Mouse (Mus musculus) testis, adult 2 months (tissue): ENCODE measurements around the gene Gm20388. TPM values are rescaled to one million over a fixed set of nuclear protein-coding genes. Genes with fewer than 3 reads are reported as not detected.
A peak's percentile ranks its signal among the peaks of the same experiment; 100 is the strongest.

Source experiments
- H3K27ac ChIP-seq: fragments of 200-500 bp; 2 replicates; pipeline ENCODE4 v1.5.1; 2012; ENCODE audit warnings: low read depth, low read length; ENCODE audit not compliant: control insufficient read depth, insufficient read depth
- H3K27me3 ChIP-seq: fragments of 200-500 bp; 2 replicates; pipeline ENCODE4 v1.6.1; 2012; ENCODE audit warnings: mild to moderate bottlenecking, low read length, moderate library complexity; ENCODE audit not compliant: control insufficient read depth, insufficient read depth
- H3K36me3 ChIP-seq: fragments of 200-500 bp; 2 replicates; pipeline ENCODE4 v1.6.1; 2012; ENCODE audit warnings: mild to moderate bottlenecking, low read length; ENCODE audit not compliant: control insufficient read depth, insufficient read depth
- H3K4me1 ChIP-seq: fragments of 200-500 bp; 2 replicates; pipeline ENCODE4 v1.6.1; 2012; ENCODE audit warnings: low read length; ENCODE audit not compliant: control insufficient read depth, insufficient read depth
- H3K4me3 ChIP-seq: fragments of 200-500 bp; 2 replicates; pipeline ENCODE4 v1.5.1; 2012; ENCODE audit warnings: low read depth, mild to moderate bottlenecking, low read length, moderate library complexity, mixed read lengths; ENCODE audit not compliant: control insufficient read depth
- CTCF ChIP-seq: fragments of 200-500 bp; IDR thresholded peaks from 2 replicates; pipeline ENCODE4 v1.5.1; 2012; ENCODE audit warnings: low read depth, mild to moderate bottlenecking, inconsistent platforms, low read length, moderate library complexity; ENCODE audit not compliant: control insufficient read depth, insufficient read depth, insufficient replicate concordance
- POLR2A ChIP-seq: fragments of 200-500 bp; IDR thresholded peaks from 2 replicates; pipeline ENCODE4 v1.6.1; 2012; ENCODE audit warnings: low read depth, mild to moderate bottlenecking, inconsistent platforms, low read length, moderate library complexity; ENCODE audit not compliant: control insufficient read depth
- polyA plus RNA-seq: library from polyadenylated mRNA; depleted of rRNA; stranded (reverse); fragments of >200 nt; gene quantifications from 2 replicates; pipeline ENCODE4 v1.2.3, GENCODE M21; 2012

Gene Gm20388
- polyA plus RNA-seq, 1 experiment: 5.6 TPM

GRCm38 (mm10) chr8:122825408-122825807 lies 2914.8 kb downstream of the Gm20388 start:
- TF ChIP-seq CTCF (no peak), POLR2A (no peak)

GRCm38 (mm10) chr8:122829396-122829795 lies 2918.8 kb downstream of the Gm20388 start:
- no peak overlapping the region for H3K27ac ChIP-seq
- H3K36me3 ChIP-seq: no peaks in the 10 kb centered on the region
- H3K4me1 ChIP-seq: no peaks in the 10 kb centered on the region; the same call in 1 of the 2 replicates
- no peaks in the 10 kb centered on the region for H3K27me3 ChIP-seq
- TF ChIP-seq POLR2A: no peak
- TF ChIP-seq CTCF: no peak
- no peak overlapping the region for H3K4me3 ChIP-seq

More at GRCm38 (mm10) chr8:122825408-122825807, 2914.8 kb downstream of the Gm20388 start:
- Histone ChIP-seq H3K27me3 (no peaks in the 10 kb centered on the region), H3K4me1 (no peaks in the 10 kb centered on the region; the same call in 1 of the 2 replicates), H3K36me3 (no peaks in the 10 kb centered on the region), H3K27ac (no peak overlapping the region), H3K4me3 (no peak overlapping the region)

- H3K4me1 ChIP-seq: no peaks in the 10 kb centered on the region; the same call in 1 of the 2 replicates
- H3K27ac ChIP-seq: no peak overlapping the region
- no peaks in the 10 kb centered on the region for H3K27me3 ChIP-seq
- no peak overlapping the region for H3K4me3 ChIP-seq
- TF ChIP-seq CTCF (peak; percentile 93; the same call in 1 of the 2 replicates), POLR2A (no peak)
- no peaks in the 10 kb centered on the region for H3K36me3 ChIP-seq
These were observed 2919.9 kb downstream of the Gm20388 start for GRCm38 (mm10) chr8:122830349-122831061.

- Histone ChIP-seq H3K27me3 (no peaks in the 10 kb centered on the region), H3K36me3 (no peaks in the 10 kb centered on the region), H3K27ac (no peak overlapping the region), H3K4me1 (no peaks in the 10 kb centered on the region), H3K4me3 (no peak overlapping the region)
- TF ChIP-seq CTCF: no peak
- TF ChIP-seq POLR2A: no peak
These were observed 2923.8 kb downstream of the Gm20388 start for GRCm38 (mm10) chr8:122834416-122834815.

GRCm38 (mm10) chr8:122834971-122835370 lies 2924.3 kb downstream of the Gm20388 start:
- Histone ChIP-seq H3K36me3 (no peaks in the 10 kb centered on the region), H3K27me3 (no peaks in the 10 kb centered on the region), H3K4me3 (no peak overlapping the region), H3K27ac (no peak overlapping the region), H3K4me1 (no peaks in the 10 kb centered on the region)
- TF ChIP-seq POLR2A: no peak
- TF ChIP-seq CTCF: peak; percentile 78; the same call in 1 of the 2 replicates

- Histone ChIP-seq H3K4me1 (no peaks in the 10 kb centered on the region), H3K27ac (no peak overlapping the region), H3K27me3 (no peaks in the 10 kb centered on the region), H3K36me3 (no peaks in the 10 kb centered on the region), H3K4me3 (no peak overlapping the region)
- TF ChIP-seq CTCF (no peak), POLR2A (no peak)
These were observed 2925.6 kb downstream of the Gm20388 start for GRCm38 (mm10) chr8:122836199-122836598.

GRCm38 (mm10) chr8:122836696-122837095 lies 2926.1 kb downstream of the Gm20388 start:
- H3K4me1 ChIP-seq: no peaks in the 10 kb centered on the region
- TF ChIP-seq POLR2A (no peak), CTCF (no peak)
- no peaks in the 10 kb centered on the region for H3K36me3 ChIP-seq
- no peaks in the 10 kb centered on the region for H3K27me3 ChIP-seq
- no peak overlapping the region for H3K4me3 ChIP-seq
- H3K27ac ChIP-seq: no peak overlapping the region
